Mouse (Mus musculus): ENCODE measurements around the gene Tmem63b. TPM values are rescaled to one million over a fixed set of nuclear protein-coding genes. Genes with fewer than 3 reads are reported as not detected.
A peak's percentile ranks its signal among the peaks of the same experiment; 100 is the strongest.

The Tmem63b gene
- polyA plus RNA-seq, 1 experiment from 2014 or later, result 35.6 TPM

DNA sequence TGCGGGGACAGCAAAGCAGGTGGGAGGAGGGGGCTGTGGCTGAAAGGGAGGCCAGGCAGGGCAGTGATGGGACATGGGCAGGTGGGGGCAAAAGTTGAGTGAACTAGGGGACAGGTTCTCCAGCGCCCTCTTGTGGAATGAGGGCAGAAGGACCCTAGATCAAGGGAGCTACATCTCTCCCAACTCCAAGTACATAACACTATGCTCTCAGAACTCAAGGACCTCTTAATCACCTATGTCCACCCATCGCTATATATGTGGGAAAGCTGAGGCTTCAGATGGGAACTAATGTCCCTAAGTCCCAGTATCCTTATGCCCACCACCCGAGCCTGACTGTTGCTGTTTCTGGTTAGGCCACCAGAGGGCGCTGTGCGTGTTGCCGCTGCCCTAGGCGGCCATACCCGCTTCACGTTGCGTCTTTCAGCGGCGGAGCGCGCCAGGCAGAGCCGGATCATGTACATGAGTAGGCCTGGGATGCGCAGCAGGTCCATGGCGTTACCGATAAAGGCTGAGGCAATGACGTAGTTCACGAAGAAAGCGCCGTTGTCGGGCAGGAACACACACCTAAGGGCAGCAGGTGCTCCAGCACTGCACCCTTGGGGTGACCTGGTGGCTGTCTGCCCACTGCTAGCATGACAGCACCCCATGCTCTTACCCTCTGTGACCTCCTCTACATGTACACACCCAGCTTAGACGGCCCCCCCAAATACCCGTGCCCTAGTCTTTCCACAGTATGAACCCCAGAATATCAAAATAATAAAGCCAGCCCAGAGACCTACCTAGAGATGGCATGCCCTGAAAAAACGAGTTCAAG is 23.4 kb downstream of the Tmem63b start:
- H3K4me1 ChIP-seq (ENCODE audit: insufficient read depth, low read length), result peaks cover 9% of the 10 kb centered on the region; the same call in 1 of the 2 replicates
- no peak overlapping the region for H3K4me3 ChIP-seq (ENCODE audit: low read length)
- no peaks in the 10 kb centered on the region for H3K9me3 ChIP-seq (ENCODE audit: low read length)
- H3K27me3 ChIP-seq (ENCODE audit: insufficient read depth, low read length), result no peaks in the 10 kb centered on the region
- ATAC-seq (ENCODE audit: low FRiP score, low TSS enrichment), result peak; percentile 50; the same call in 1 of the 2 replicates
- no peak overlapping the region for H3K27ac ChIP-seq (ENCODE audit: low read length)
- no peak overlapping the region; the same call in 1 of the 2 replicates for H3K4me2 ChIP-seq (replicated peaks; ENCODE audit: low read depth, low read length)
- WGBS, result 34% methylated on average over 27 of the region's 27 CpGs
- no peak overlapping the region for H3K9ac ChIP-seq (replicated peaks; ENCODE audit: low read length)
- H3K36me3 ChIP-seq (ENCODE audit: insufficient read depth, low read length), result peaks cover 39% of the 10 kb centered on the region

DNA sequence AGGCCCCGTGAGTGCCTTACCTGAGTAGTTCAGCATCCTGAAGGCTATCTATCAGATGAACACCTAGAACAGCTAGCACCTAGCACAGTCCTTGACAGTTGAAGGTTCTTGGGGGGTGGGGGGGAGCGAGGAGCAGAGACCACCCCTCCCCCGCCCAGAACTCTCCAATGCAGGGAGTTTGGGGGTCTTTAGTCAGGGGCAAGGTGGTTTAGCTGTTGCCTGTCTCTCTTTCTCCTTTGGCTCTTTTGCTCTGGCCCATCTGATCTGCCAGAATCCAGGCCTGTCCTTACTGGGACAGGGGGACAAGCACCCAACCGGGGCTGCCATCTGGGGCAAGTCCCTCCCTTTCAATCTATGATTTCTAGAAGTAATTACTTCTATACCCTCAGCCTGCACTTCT is 27.5 kb downstream of the Tmem63b start, which contains the start of gene Capn11:
Capn11 (minus strand) TSS at position 101 of the 400 bp plus-strand sequence.
- Histone ChIP-seq H3K9ac (replicated peaks; ENCODE audit: low read length) (no peak within 1 kb of the TSS; the same call in 1 of the 2 replicates), H3K27ac (ENCODE audit: low read length) (no peak within 1 kb of the TSS; the same call in 1 of the 2 replicates), H3K4me3 (ENCODE audit: low read length) (no peak within 1 kb of the TSS), H3K4me1 (ENCODE audit: insufficient read depth, low read length) (peaks cover 9% of the 10 kb centered on the region; the same call in 1 of the 2 replicates), H3K27me3 (ENCODE audit: insufficient read depth, low read length) (no peaks in the 10 kb centered on the region), H3K36me3 (ENCODE audit: insufficient read depth, low read length) (peaks cover 6% of the 10 kb centered on the region; the same call in 1 of the 2 replicates), H3K9me3 (ENCODE audit: low read length) (no peaks in the 10 kb centered on the region), H3K4me2 (replicated peaks; ENCODE audit: low read depth, low read length) (no peak within 1 kb of the TSS)
- ATAC-seq (ENCODE audit: low FRiP score, low TSS enrichment), result no peak
- WGBS, result 76% methylated on average over 4 of the region's 4 CpGs

GRCm38 (mm10) chr17:45655820-45656219 is 30.9 kb downstream of the Tmem63b start:
- no peak overlapping the region for H3K4me3 ChIP-seq (ENCODE audit: low read length)
- WGBS, result 33% methylated on average over 6 of the region's 6 CpGs
- no peak for ATAC-seq (ENCODE audit: low FRiP score, low TSS enrichment)
- H3K27ac ChIP-seq (ENCODE audit: low read length), result no peak overlapping the region
- H3K27me3 ChIP-seq (ENCODE audit: insufficient read depth, low read length), result no peaks in the 10 kb centered on the region
- H3K4me1 ChIP-seq (ENCODE audit: insufficient read depth, low read length), result peaks cover 6% of the 10 kb centered on the region; the same call in 1 of the 2 replicates
- no peaks in the 10 kb centered on the region for H3K36me3 ChIP-seq (ENCODE audit: insufficient read depth, low read length)
- H3K9me3 ChIP-seq (ENCODE audit: low read length), result no peaks in the 10 kb centered on the region
- H3K4me2 ChIP-seq (replicated peaks; ENCODE audit: low read depth, low read length), result no peak overlapping the region
- no peak overlapping the region for H3K9ac ChIP-seq (replicated peaks; ENCODE audit: low read length)

GRCm38 (mm10) chr17:45653233-45653632 is 33.5 kb downstream of the Tmem63b start:
- ATAC-seq (ENCODE audit: low FRiP score, low TSS enrichment), result no peak
- WGBS, result 73% methylated on average over 7 of the region's 7 CpGs

DNA sequence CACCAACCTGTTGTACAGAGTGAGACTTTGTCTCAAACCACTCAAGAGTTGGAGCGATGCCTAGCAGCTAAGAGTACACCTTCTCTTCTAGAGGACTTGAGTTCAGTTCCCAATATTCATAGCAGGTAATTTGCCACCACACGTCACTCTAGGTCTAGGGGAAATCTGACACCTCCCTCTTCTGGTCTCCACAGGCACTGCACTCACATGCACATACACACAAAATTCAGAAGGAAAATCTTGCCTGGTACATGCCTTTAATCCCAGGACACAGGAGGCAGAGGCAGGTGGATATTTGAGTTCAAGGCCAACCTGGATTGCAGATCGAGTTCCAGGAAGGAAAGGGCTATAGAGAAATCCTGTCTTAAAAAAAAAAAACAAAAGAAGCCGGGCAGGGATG is 42.5 kb downstream of the Tmem63b start:
- no peaks in the 10 kb centered on the region for H3K36me3 ChIP-seq (ENCODE audit: insufficient read depth, low read length)
- H3K27ac ChIP-seq (ENCODE audit: low read length), result no peak overlapping the region
- no peaks in the 10 kb centered on the region for H3K27me3 ChIP-seq (ENCODE audit: insufficient read depth, low read length)
- H3K9me3 ChIP-seq (ENCODE audit: low read length), result 0 out of 2 replicates have a peak, but pooled peaks cover 6% of the 10 kb centered on the region
- no peak overlapping the region for H3K4me3 ChIP-seq (ENCODE audit: low read length)
- no peak overlapping the region for H3K9ac ChIP-seq (replicated peaks; ENCODE audit: low read length)
- no peak for ATAC-seq (ENCODE audit: low FRiP score, low TSS enrichment)
- no peak overlapping the region for H3K4me2 ChIP-seq (replicated peaks; ENCODE audit: low read depth, low read length)
- WGBS, result 91% methylated on average over 4 of the region's 4 CpGs
- H3K4me1 ChIP-seq (ENCODE audit: insufficient read depth, low read length), result peaks cover 4% of the 10 kb centered on the region; the same call in 1 of the 2 replicates

More at GRCm38 (mm10) chr17:45653233-45653632, 33.5 kb downstream of the Tmem63b start:
- no peaks in the 10 kb centered on the region for H3K4me1 ChIP-seq (ENCODE audit: insufficient read depth, low read length)
- H3K9me3 ChIP-seq (ENCODE audit: low read length), result no peaks in the 10 kb centered on the region
- H3K27me3 ChIP-seq (ENCODE audit: insufficient read depth, low read length), result no peaks in the 10 kb centered on the region
- no peak overlapping the region for H3K9ac ChIP-seq (replicated peaks; ENCODE audit: low read length)
- no peak overlapping the region for H3K4me3 ChIP-seq (ENCODE audit: low read length)
- no peak overlapping the region for H3K4me2 ChIP-seq (replicated peaks; ENCODE audit: low read depth, low read length)
- no peaks in the 10 kb centered on the region for H3K36me3 ChIP-seq (ENCODE audit: insufficient read depth, low read length)
- no peak overlapping the region for H3K27ac ChIP-seq (ENCODE audit: low read length)

DNA sequence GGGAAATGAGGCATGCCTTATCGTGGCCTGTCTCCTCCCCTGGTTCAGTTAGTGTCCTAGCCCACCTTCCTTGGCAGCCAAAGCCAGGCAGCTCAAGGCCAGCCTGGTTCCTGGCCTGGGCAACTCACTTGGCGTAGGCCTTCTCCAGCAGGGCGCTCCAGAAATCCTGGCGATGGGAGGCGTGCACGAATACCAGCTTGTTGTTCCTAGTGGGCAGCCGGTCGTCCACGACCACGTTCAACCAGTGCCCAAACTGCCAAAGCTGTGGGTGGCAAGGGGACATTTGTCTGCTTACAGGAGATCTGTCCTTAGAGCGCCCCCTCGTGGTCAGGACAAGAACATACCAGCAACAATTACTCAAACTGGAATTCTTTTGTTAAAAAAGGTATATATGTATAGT is 44.0 kb downstream of the Tmem63b start:
- H3K4me3 ChIP-seq (ENCODE audit: low read length), result no peak overlapping the region
- H3K9me3 ChIP-seq (ENCODE audit: low read length), result 0 out of 2 replicates have a peak, but pooled peaks cover 6% of the 10 kb centered on the region
- H3K9ac ChIP-seq (replicated peaks; ENCODE audit: low read length), result 0 out of 2 replicates have a peak overlapping the region, but pooled peaks have one; percentile 19
- H3K4me1 ChIP-seq (ENCODE audit: insufficient read depth, low read length), result peaks cover 4% of the 10 kb centered on the region; the same call in 1 of the 2 replicates
- no peaks in the 10 kb centered on the region for H3K36me3 ChIP-seq (ENCODE audit: insufficient read depth, low read length)
- H3K27ac ChIP-seq (ENCODE audit: low read length), result no peak overlapping the region
- H3K27me3 ChIP-seq (ENCODE audit: insufficient read depth, low read length), result no peaks in the 10 kb centered on the region
- no peak for ATAC-seq (ENCODE audit: low FRiP score, low TSS enrichment)
- WGBS, result 21% methylated on average over 12 of the region's 12 CpGs
- H3K4me2 ChIP-seq (replicated peaks; ENCODE audit: low read depth, low read length), result no peak overlapping the region

- Histone ChIP-seq H3K4me2 (replicated peaks; ENCODE audit: low read depth, low read length) (no peak overlapping the region), H3K27ac (ENCODE audit: low read length) (no peak overlapping the region), H3K36me3 (ENCODE audit: insufficient read depth, low read length) (no peaks in the 10 kb centered on the region), H3K27me3 (ENCODE audit: insufficient read depth, low read length) (no peaks in the 10 kb centered on the region), H3K4me1 (ENCODE audit: insufficient read depth, low read length) (peaks cover 4% of the 10 kb centered on the region; the same call in 1 of the 2 replicates), H3K4me3 (ENCODE audit: low read length) (no peak overlapping the region), H3K9me3 (ENCODE audit: low read length) (0 out of 2 replicates have a peak, but pooled peaks cover 6% of the 10 kb centered on the region), H3K9ac (replicated peaks; ENCODE audit: low read length) (no peak overlapping the region)
- ATAC-seq (ENCODE audit: low FRiP score, low TSS enrichment), result no peak
- 94% methylated on average over 8 of the region's 8 CpGs for WGBS
These were observed 44.7 kb downstream of the Tmem63b start for GRCm38 (mm10) chr17:45641981-45642380.

GRCm38 (mm10) chr17:45638596-45639295 is 48.0 kb downstream of the Tmem63b start:
- H3K9ac ChIP-seq (replicated peaks; ENCODE audit: low read length), result no peak overlapping the region
- WGBS, result 76% methylated on average over 16 of the region's 16 CpGs
- H3K4me2 ChIP-seq (replicated peaks; ENCODE audit: low read depth, low read length), result no peak overlapping the region
- H3K9me3 ChIP-seq (ENCODE audit: low read length), result no peaks in the 10 kb centered on the region
- no peaks in the 10 kb centered on the region for H3K27me3 ChIP-seq (ENCODE audit: insufficient read depth, low read length)
- peaks cover 4% of the 10 kb centered on the region; the same call in 1 of the 2 replicates for H3K4me1 ChIP-seq (ENCODE audit: insufficient read depth, low read length)
- no peaks in the 10 kb centered on the region for H3K36me3 ChIP-seq (ENCODE audit: insufficient read depth, low read length)
- no peak for ATAC-seq (ENCODE audit: low FRiP score, low TSS enrichment)
- no peak overlapping the region for H3K27ac ChIP-seq (ENCODE audit: low read length)
- no peak overlapping the region for H3K4me3 ChIP-seq (ENCODE audit: low read length)

GRCm38 (mm10) chr17:45634033-45634432 is 52.7 kb downstream of the Tmem63b start:
- no peak for ATAC-seq (ENCODE audit: low FRiP score, low TSS enrichment)
- peaks cover 15% of the 10 kb centered on the region for H3K4me1 ChIP-seq (ENCODE audit: insufficient read depth, low read length)

More at GRCm38 (mm10) chr17:45634033-45634432, 52.7 kb downstream of the Tmem63b start:
- no peak overlapping the region for H3K27ac ChIP-seq (ENCODE audit: low read length)
- no peak overlapping the region for H3K9ac ChIP-seq (replicated peaks; ENCODE audit: low read length)
- H3K9me3 ChIP-seq (ENCODE audit: low read length), result no peaks in the 10 kb centered on the region
- no peak overlapping the region for H3K4me2 ChIP-seq (replicated peaks; ENCODE audit: low read depth, low read length)
- H3K4me3 ChIP-seq (ENCODE audit: low read length), result no peak overlapping the region
- no peaks in the 10 kb centered on the region for H3K36me3 ChIP-seq (ENCODE audit: insufficient read depth, low read length)
- H3K27me3 ChIP-seq (ENCODE audit: insufficient read depth, low read length), result no peaks in the 10 kb centered on the region
- WGBS, result 76% methylated on average over 5 of the region's 5 CpGs

All from kidney, embryonic 16.5 days (tissue).